Mouse (Mus musculus) midbrain, embryonic 16.5 days (tissue): Measurements from ENCODE around the gene Sh3yl1. TPM values are rescaled to one million over a fixed set of nuclear protein-coding genes. Genes with fewer than 3 reads are reported as not detected.

Experiments
- ATAC-seq: fragments of 200-750 bp; cut with Nextera tagmentation; 2 replicates; pipeline ENCODE4 v1.8.0; 2017; ENCODE audit warnings: moderate TSS enrichment
- H3K27ac ChIP-seq: fragments of 300-500 bp; sonication (generic); 2 replicates; pipeline ENCODE4 v1.5.1; 2014; ENCODE audit warnings: mild to moderate bottlenecking, low read length, mixed read lengths
- H3K27me3 ChIP-seq: fragments of 300-500 bp; sonication (generic); 2 replicates; pipeline ENCODE4 v1.6.1; 2014; ENCODE audit warnings: low read depth, low read length, mixed read lengths; ENCODE audit not compliant: control insufficient read depth, insufficient read depth
- H3K36me3 ChIP-seq: fragments of 300-500 bp; sonication (generic); 2 replicates; pipeline ENCODE4 v1.6.1; 2014; ENCODE audit warnings: mild to moderate bottlenecking, low read length, moderate library complexity, mixed read lengths; ENCODE audit not compliant: control insufficient read depth, insufficient read depth
- H3K4me1 ChIP-seq: fragments of 300-500 bp; sonication (generic); 2 replicates; pipeline ENCODE4 v1.6.1; 2014; ENCODE audit warnings: mild to moderate bottlenecking, low read length, mixed read lengths; ENCODE audit not compliant: control insufficient read depth, insufficient read depth
- H3K4me2 ChIP-seq: fragments of 300-500 bp; sonication (generic); 2 replicates; pipeline ENCODE4 v1.6.1; 2014; ENCODE audit warnings: mild to moderate bottlenecking, low read length, mixed read lengths
- H3K4me3 ChIP-seq: fragments of 300-500 bp; sonication (generic); 2 replicates; pipeline ENCODE4 v1.5.1; 2014; ENCODE audit warnings: low read depth, mild to moderate bottlenecking, low read length, moderate library complexity, mixed read lengths
- H3K9ac ChIP-seq: fragments of 300-500 bp; sonication (generic); 2 replicates; pipeline ENCODE4 v1.6.1; 2014; ENCODE audit warnings: low read depth, low read length, mixed read lengths
- H3K9me3 ChIP-seq: fragments of 300-500 bp; sonication (generic); replicated peaks from 2 replicates; pipeline ENCODE4 v1.6.1; 2014; ENCODE audit warnings: mild to moderate bottlenecking, low read length, mixed read lengths; ENCODE audit not compliant: control insufficient read depth, poor library complexity, severe bottlenecking
- WGBS: fragments of 180-500 bp; shearing (Covaris S2); extraction: QIAGEN DNeasy Blood & Tissue Kit; methylation state at CpG from one replicate; pipeline ENCODE4 v1.1.7; 2014; 5-methylcytosine and 5-hydroxymethylcytosine counted together
- polyA plus RNA-seq: library from polyadenylated mRNA; unstranded; fragments of >200 nt; fragmentation: Nextera tagmentation; extraction: Ambion mirVana; gene quantifications from 2 replicates; pipeline ENCODE4 v1.2.1, GENCODE M21; 2015

The Sh3yl1 gene
- 59.7 and 65.8 TPM in 2 replicates for polyA plus RNA-seq

DNA sequence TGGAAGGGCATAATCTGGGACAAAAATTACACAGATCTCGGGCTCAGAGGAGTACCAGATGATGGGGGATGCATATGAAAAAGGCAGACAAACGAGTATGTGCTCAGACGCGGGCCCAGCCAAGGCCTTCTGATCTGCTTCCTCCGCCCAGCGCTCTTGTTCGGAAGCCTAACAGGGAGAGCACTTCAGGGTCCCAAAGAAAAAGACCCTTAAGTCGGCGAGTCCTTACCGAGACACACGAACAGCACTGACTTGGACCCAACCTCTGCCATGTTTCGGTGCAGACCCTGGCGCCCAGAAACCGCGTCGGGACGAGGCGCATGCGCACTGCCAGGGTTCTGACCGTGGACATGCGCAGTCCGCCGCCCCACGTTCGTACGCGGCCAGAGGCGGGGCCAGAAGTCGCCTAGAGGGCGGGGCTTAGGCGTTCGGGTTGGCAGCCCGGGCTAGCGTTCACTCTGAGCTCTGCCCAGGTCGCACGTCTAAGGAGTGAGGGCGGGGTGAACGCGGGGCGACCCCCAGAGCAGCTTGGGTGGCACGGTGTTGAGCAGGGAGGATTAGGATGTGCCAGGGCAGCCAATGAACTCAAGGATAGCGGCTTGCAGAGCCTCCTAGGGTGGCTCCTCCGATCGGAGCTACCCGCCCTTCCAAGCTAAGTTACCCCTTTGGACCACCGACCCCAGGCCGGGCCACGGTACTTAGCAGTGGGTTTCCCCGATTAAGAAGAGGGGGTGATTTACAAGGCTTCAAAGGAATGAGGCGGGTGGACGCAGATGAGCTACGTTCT, at the start of gene Sh3yl1, which contains the start of gene Acp1:
Gene Sh3yl1, plus strand, starts transcription at position 408 of the 787 bp plus-strand sequence.
Gene Acp1, minus strand, starts transcription at position 329 of the 787 bp plus-strand sequence.
- peak; percentile 98 for ATAC-seq
- Histone ChIP-seq H3K4me2 (peak within 1 kb of the TSS; percentile 88), H3K4me3 (peak within 1 kb of the TSS; percentile 60), H3K9me3 (peaks cover 3% of the 10 kb centered on the region; the same call in 1 of the 2 replicates), H3K27me3 (no peaks in the 10 kb centered on the region), H3K4me1 (peaks cover 24% of the 10 kb centered on the region), H3K9ac (peak within 1 kb of the TSS; percentile 92), H3K27ac (peak within 1 kb of the TSS; percentile 71), H3K36me3 (no peaks in the 10 kb centered on the region)
- WGBS = 0% methylated on average over 52 of the region's 52 CpGs

- ATAC-seq = no peak
- Histone ChIP-seq H3K27me3 (no peaks in the 10 kb centered on the region), H3K27ac (no peak overlapping the region), H3K4me1 (no peaks in the 10 kb centered on the region), H3K4me2 (no peak overlapping the region), H3K4me3 (no peak overlapping the region), H3K9ac (no peak overlapping the region), H3K36me3 (no peaks in the 10 kb centered on the region), H3K9me3 (no peaks in the 10 kb centered on the region)
- WGBS = 72% methylated on average over 2 of the region's 2 CpGs
Observed at GRCm38 (mm10) chr12:30864347-30864746, 47.1 kb upstream of the Sh3yl1 start.

DNA sequence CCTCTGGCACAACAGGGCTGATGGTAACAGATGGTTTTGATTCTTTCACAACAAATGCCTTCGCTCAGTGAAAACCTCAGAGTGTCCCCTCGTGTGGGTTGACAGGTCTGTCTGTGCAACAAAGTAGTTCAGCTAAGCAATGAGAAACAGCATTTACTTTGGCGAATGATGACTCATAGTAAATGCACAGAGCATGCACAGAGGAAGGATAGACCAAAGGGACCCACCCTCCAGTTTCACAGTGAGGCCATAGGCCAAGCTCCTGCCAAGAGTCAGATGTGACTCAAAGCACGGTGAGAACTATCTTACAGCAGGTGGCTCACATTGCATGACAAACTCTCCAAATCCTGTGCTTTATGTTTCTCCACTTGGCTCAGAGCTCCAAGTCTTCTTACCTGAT, 45.7 kb upstream of the Sh3yl1 start:
- no peak for ATAC-seq
- WGBS = 84% methylated on average over 4 of the region's 4 CpGs

DNA sequence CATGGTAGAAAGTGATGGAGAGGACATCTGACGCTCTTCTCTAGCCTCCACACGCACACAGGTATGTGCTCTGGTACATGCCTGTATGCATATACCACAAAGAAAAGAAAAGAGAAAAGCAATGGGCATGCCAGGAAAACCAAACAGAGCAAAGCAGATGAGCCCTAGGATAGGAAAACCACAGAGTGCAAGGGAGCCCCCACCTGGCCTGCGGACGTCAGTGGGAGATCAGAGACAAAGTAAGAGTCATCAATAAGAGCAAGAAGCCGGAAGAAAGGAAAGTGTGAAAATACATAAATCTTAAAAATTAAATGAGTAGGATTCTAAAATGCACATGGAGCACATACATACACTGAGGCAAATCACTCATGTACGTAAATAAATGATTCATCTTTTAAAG, 32.0 kb upstream of the Sh3yl1 start:
- no peak for ATAC-seq
- H3K9me3 ChIP-seq = no peaks in the 10 kb centered on the region
- H3K4me2 ChIP-seq = no peak overlapping the region
- 70% methylated on average over 6 of the region's 6 CpGs for WGBS
- H3K27me3 ChIP-seq = peaks cover 10% of the 10 kb centered on the region
- H3K36me3 ChIP-seq = no peaks in the 10 kb centered on the region
- H3K27ac ChIP-seq = no peak overlapping the region
- no peak overlapping the region for H3K9ac ChIP-seq
- peaks cover 2% of the 10 kb centered on the region for H3K4me1 ChIP-seq
- no peak overlapping the region for H3K4me3 ChIP-seq

More for the DNA sequence above, 45.7 kb upstream of the Sh3yl1 start:
- Histone ChIP-seq H3K4me2 (no peak overlapping the region), H3K9ac (no peak overlapping the region), H3K27ac (no peak overlapping the region), H3K9me3 (no peaks in the 10 kb centered on the region), H3K4me1 (no peaks in the 10 kb centered on the region), H3K36me3 (no peaks in the 10 kb centered on the region), H3K4me3 (no peak overlapping the region), H3K27me3 (no peaks in the 10 kb centered on the region)

- peak overlapping the region; percentile 99 for H3K4me2 ChIP-seq
- peak overlapping the region; percentile 44 for H3K4me3 ChIP-seq
- 16% methylated on average over 4 of the region's 4 CpGs for WGBS
- peak overlapping the region; percentile 57 for H3K9ac ChIP-seq
- no peaks in the 10 kb centered on the region for H3K9me3 ChIP-seq
- peaks cover 8% of the 10 kb centered on the region for H3K4me1 ChIP-seq
- ATAC-seq = peak; percentile 29; the same call in 1 of the 2 replicates
- no peak overlapping the region for H3K27ac ChIP-seq
- peaks cover 18% of the 10 kb centered on the region for H3K27me3 ChIP-seq
- no peaks in the 10 kb centered on the region for H3K36me3 ChIP-seq
Observed at GRCm38 (mm10) chr12:30883592-30883985, 27.9 kb upstream of the Sh3yl1 start.

- H3K27me3 ChIP-seq = peaks cover 18% of the 10 kb centered on the region
- peak; percentile 70 for ATAC-seq
- H3K4me2 ChIP-seq = peak within 1 kb of the TSS; percentile 99
- H3K9ac ChIP-seq = peak within 1 kb of the TSS; percentile 57
- H3K36me3 ChIP-seq = no peaks in the 10 kb centered on the region
- peaks cover 8% of the 10 kb centered on the region for H3K4me1 ChIP-seq
- H3K9me3 ChIP-seq = no peaks in the 10 kb centered on the region
- H3K27ac ChIP-seq = no peak within 1 kb of the TSS
- under 1% methylated on average over 57 of the region's 58 CpGs for WGBS
- H3K4me3 ChIP-seq = peak within 1 kb of the TSS; percentile 44
Observed at GRCm38 (mm10) chr12:30883986-30884621, 27.4 kb upstream of the Sh3yl1 start, which contains the start of gene Alkal2. TSS of gene Alkal2 (plus strand) at chr12:30884322.

DNA sequence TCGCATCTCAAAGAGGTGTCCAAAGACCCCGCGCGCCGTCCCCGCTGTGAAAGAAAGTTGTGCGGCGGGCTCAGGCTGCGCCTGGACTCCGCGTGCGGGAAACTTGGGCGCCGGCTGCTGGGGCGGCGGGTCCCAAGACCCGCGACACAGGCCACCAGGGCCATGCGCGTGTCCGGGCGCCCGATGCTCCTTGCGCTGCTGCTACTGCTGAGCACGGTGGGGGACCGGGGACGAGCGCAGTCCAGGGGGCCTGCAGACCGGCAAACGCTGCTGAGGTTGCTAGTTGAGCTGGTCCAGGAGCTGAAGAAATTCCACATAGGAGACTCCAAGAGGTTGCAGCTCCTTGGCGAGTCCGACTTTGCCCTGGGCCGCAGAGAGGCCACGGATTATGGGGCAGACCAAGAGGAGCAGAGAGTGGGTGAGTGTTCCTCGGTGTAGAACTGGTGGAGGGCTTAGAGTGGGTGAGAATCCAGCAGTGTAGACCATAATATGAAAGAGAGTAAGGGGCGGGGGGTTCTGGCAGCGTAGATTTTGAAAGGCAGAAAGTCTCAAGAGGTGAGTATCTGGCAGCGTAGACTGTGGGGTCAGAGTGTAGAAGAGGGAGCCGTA, 26.7 kb upstream of the Sh3yl1 start:
- Histone ChIP-seq H3K4me1 (peaks cover 8% of the 10 kb centered on the region), H3K9ac (peak overlapping the region; percentile 57), H3K4me3 (peak overlapping the region; percentile 44), H3K36me3 (no peaks in the 10 kb centered on the region), H3K4me2 (peak overlapping the region; percentile 99), H3K27ac (no peak overlapping the region), H3K27me3 (peaks cover 18% of the 10 kb centered on the region), H3K9me3 (no peaks in the 10 kb centered on the region)
- WGBS = 8% methylated on average over 38 of the region's 39 CpGs
- peak; percentile 77 for ATAC-seq

GRCm38 (mm10) chr12:30885891-30886290, 25.6 kb upstream of the Sh3yl1 start:
- Histone ChIP-seq H3K27me3 (peaks cover 18% of the 10 kb centered on the region), H3K27ac (no peak overlapping the region), H3K36me3 (no peaks in the 10 kb centered on the region), H3K9ac (no peak overlapping the region), H3K4me3 (no peak overlapping the region), H3K4me1 (peaks cover 8% of the 10 kb centered on the region), H3K9me3 (no peaks in the 10 kb centered on the region), H3K4me2 (no peak overlapping the region)
- no peak for ATAC-seq
- WGBS = 84% methylated on average over 6 of the region's 6 CpGs
